Mouse (Mus musculus) ES-Bruce4 (cell line): Measurements from ENCODE around the gene Antxrl.

Experiments
- CTCF ChIP-seq: IDR thresholded peaks from one replicate; pipeline ENCODE4 v1.8.1; 2011; ENCODE audit warnings: low read depth, low read length
- EP300 ChIP-seq: IDR thresholded peaks from 2 replicates; pipeline ENCODE4 v1.6.1; 2011; ENCODE audit warnings: low read depth, low read length; ENCODE audit not compliant: insufficient read depth
- POLR2A ChIP-seq: IDR thresholded peaks from one replicate; pipeline ENCODE4 v1.8.1; 2011; ENCODE audit warnings: low read length; ENCODE audit not compliant: insufficient read depth

DNA sequence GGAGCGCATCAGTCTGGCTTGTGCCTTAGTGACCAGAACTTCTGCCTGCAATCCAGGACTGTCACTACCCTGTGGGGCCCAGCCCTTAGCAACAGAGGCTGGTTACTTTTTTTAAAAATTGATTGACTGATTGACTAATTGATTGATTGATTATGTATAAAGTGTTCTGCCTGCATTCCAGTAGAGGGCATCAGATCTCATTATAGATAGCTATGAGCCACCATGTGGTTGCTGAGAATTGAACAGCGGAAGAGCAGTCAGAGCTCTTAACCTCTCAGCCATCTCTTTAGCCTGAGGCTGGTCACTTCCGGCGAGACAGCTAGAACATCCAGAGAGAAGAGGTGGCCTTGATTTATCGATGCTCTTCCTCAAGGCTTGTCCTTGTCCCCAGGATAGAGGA, 24.7 kb downstream of the Antxrl start:
- TF ChIP-seq CTCF (no peak), EP300 (no peak), POLR2A (no peak)
